20 mouse cellular contexts compared by ENCODE assay signal in genomic region chr3:35929406-35929805, GRCm38 (mm10). TPM values are rescaled to one million over a fixed set of nuclear protein-coding genes. Genes with fewer than 3 reads are reported as not detected.
DNase-seq lines count a peak whose midpoint lies in the region; ATAC-seq lines count a peak whose summit lies in the region.
"Had no signal": no experiment of that assay in that cellular context is flagged by ENCODE, and none has a peak within 500 bp of the region (broad histone marks: within the 10 kb centered on the region; RNA-seq: fewer than 3 reads in every experiment).

No protein-coding gene starts in this region.

- WGBS in heart, embryonic 12.5 days: 14% methylated on average over 3 of the region's 3 CpGs

- no peak for ATAC-seq in heart, embryonic 12.5 days (ENCODE audit: insufficient number of reproducible peaks, low FRiP score)
- ATAC-seq in megakaryocyte-erythroid progenitor cell, adult 5-6 weeks (replicated peaks; ENCODE audit: low FRiP score, low TSS enrichment, poor library complexity, severe bottlenecking): peak; percentile 49
- ATAC-seq in inflammation-experienced regulatory T-cells, adult 6 months: no peak
- ATAC-seq: forebrain, embryonic 13.5 days; hindbrain, postnatal 0 days had no signal

- no peak overlapping the region for H3K4me3 ChIP-seq in heart, embryonic 12.5 days
- H3K4me3 ChIP-seq: embryonic facial prominence, embryonic 13.5 days; forebrain, embryonic 13.5 days; heart, embryonic 10.5 days; limb, embryonic 13.5 days; midbrain, embryonic 12.5 days; myocyte had no signal

- no peak overlapping the region for H3K27ac ChIP-seq in heart, embryonic 12.5 days (ENCODE audit: poor library complexity, severe bottlenecking)
- H3K27ac ChIP-seq: embryonic facial prominence, embryonic 13.5 days; forebrain, embryonic 13.5 days; hindbrain, postnatal 0 days; limb, embryonic 13.5 days; midbrain, embryonic 12.5 days; stomach, postnatal 0 days had no signal

- peak overlapping the region; percentile 19; the same call in 1 of the 2 replicates for H3K4me2 ChIP-seq in heart, embryonic 12.5 days
- H3K4me2 ChIP-seq: forebrain, embryonic 13.5 days; limb, embryonic 13.5 days; midbrain, embryonic 12.5 days had no signal

- no peaks in the 10 kb centered on the region for H3K36me3 ChIP-seq in heart, embryonic 12.5 days
- H3K36me3 ChIP-seq: embryonic facial prominence, embryonic 13.5 days; heart, embryonic 10.5 days; limb, embryonic 13.5 days; midbrain, embryonic 12.5 days had no signal

- peaks cover 37% of the 10 kb centered on the region for H3K4me1 ChIP-seq in heart, embryonic 12.5 days (replicated peaks)

- H3K27me3 ChIP-seq in heart, embryonic 12.5 days (replicated peaks): no peaks in the 10 kb centered on the region
- H3K27me3 ChIP-seq: embryonic facial prominence, embryonic 13.5 days; forebrain, embryonic 13.5 days; limb, embryonic 13.5 days; midbrain, embryonic 12.5 days had no signal

- no peak overlapping the region for H3K9ac ChIP-seq in heart, embryonic 12.5 days
- H3K9ac ChIP-seq: embryonic facial prominence, embryonic 13.5 days; forebrain, embryonic 13.5 days; limb, embryonic 13.5 days; midbrain, embryonic 12.5 days had no signal

- no peak for DNase-seq in heart, postnatal 10 days
- peak; percentile 15 to 18 for DNase-seq in left cerebral cortex, postnatal 14 days (ENCODE audit: low spot score in 2 of 2)
- DNase-seq in left cerebral cortex, adult 8-10 months (ENCODE audit: low spot score in 2 of 2): no peak
- peak; percentile 51 for DNase-seq in liver
- DNase-seq in spleen, postnatal 14 days (ENCODE audit: low spot score in 2 of 2): no peak
- DNase-seq: cerebellum, adult 2 months; kidney, adult 8-10 months; kidney, postnatal 36 days; lung, postnatal 14 days had no signal

- intact Hi-C loops in heart, postnatal 10 days (cut with DNase I): no loop called here
- intact Hi-C loops in left cerebral cortex, postnatal 14 days (cut with DNase I): no loop called here

- no peaks in the 10 kb centered on the region for H3K9me3 ChIP-seq in heart, embryonic 12.5 days (replicated peaks)
- H3K9me3 ChIP-seq: embryonic facial prominence, embryonic 13.5 days; forebrain, embryonic 13.5 days; heart, embryonic 10.5 days; limb, embryonic 13.5 days; midbrain, embryonic 12.5 days had no signal

RNA-seq across cellular contexts. Expression of gene Dcun1d1, which starts 7.8 kb away (rescaled TPM):
- polyA plus RNA-seq in heart, embryonic 12.5 days (2016; fragmentation: Nextera tagmentation; extraction: Ambion mirVana): 80.5 and 82.6 TPM in 2 replicates
- 10 to 100 TPM; 67.6 to 68.3 TPM for total RNA-seq in heart, postnatal 10 days (2021)
- 10 to 100 TPM; 65.7 to 67.8 TPM for total RNA-seq in left cerebral cortex, postnatal 14 days (2021)
- 10 to 100 TPM; 67.1 to 84.1 (median 77.7) TPM for total RNA-seq in left cerebral cortex, adult 8-10 months (2022)
- 71.7 and 71.9 TPM in 2 replicates for total RNA-seq in megakaryocyte-erythroid progenitor cell, adult 5-6 weeks (2014; fragmentation: Nextera tagmentation)
- 259 and 282 TPM in 2 replicates for total RNA-seq in megakaryocyte-erythroid progenitor cell, adult 5-6 weeks (2017)
- polyA plus RNA-seq in inflammation-experienced regulatory T-cells, adult 6 months (2017; shearing (Covaris generic)): 100 to 1,000 TPM; 111 to 129 (median 126) TPM

Comparison
In these comparisons a context has a peak if more than half of its experiments do, and no peak if none do; other contexts are left out.
1. DNase-seq: peak in left cerebral cortex, postnatal 14 days (2 of 2) and liver (single experiment); none in heart, postnatal 10 days (0 of 2), left cerebral cortex, adult 8-10 months (0 of 2) and spleen, postnatal 14 days (0 of 2).